Mouse (Mus musculus): ENCODE results near the gene Anapc11.

GRCm38 (mm10) chr11:120550810-120551440 lies 47.3 kb upstream of the Anapc11 start, which contains the start of gene Ppp1r27:
- TF ChIP-seq CTCF (conservative IDR thresholded peaks at IDR 0.05; ENCODE audit: insufficient read depth, insufficient read length, low read depth, low read length), result no peak
- no peak for TF ChIP-seq POLR2A (IDR thresholded peaks at IDR 0.05; ENCODE audit: low read depth, low read length)
